Mouse (Mus musculus) heart, postnatal 0 days (tissue): ENCODE results near the gene Tmigd1.
A peak's percentile ranks its signal among the peaks of the same experiment; 100 is the strongest.

Experiments
- CTCF ChIP-seq: IDR thresholded peaks from 2 replicates; pipeline ENCODE4 v1.5.1; 2016; ENCODE audit warnings: antibody characterized with exemption, control low read depth, low read depth
- EP300 ChIP-seq: IDR thresholded peaks from 2 replicates; pipeline ENCODE4 v1.6.1; 2016; ENCODE audit warnings: antibody characterized with exemption, low read depth

DNA sequence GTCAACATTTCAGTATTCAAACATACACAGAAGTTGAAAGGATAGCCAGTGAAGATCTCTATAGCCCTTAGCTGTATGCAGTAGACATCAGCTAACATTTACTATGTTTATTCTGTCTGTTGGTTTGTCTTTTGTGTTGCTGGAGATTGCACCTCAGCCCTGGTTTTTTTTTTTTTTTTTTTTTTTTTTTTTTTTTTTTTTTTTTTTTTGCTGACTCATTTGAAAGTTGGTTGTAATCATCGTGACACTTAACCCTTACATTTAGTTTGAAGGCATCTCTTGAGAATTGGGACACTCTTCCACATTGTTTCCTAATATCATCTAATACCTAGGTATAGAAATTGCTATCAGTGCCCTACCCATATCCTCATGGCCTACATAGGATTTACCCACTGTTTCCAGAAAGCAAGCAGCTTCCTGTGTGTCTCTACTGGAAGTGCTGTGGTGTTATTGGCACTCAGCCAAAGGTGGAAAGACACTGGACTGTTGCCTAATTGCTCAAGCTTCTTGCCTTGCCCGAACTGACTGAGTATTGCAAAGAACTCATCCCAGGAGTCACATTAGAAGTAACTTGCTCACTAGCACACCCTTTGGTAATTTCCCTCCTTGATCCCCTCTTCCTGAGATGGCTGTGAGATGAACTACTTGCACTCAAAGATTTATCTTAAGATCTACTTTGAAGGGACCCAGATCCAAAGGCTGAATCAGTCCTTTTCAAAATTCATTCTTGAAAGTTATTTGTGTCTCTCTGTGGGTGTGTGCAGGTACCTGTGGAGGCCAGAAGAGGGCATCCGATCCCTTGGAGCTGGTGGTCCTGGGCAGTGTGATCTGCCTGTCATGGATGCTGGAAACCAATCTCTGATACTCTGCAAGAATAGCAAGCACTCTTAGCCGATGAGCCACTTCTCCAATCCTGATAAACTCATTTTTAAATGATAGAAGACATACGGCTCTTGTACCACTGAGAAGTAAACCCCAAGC is 1.9 kb upstream of the Tmigd1 start:
- peak; percentile 55 for TF ChIP-seq CTCF
- no peak for TF ChIP-seq EP300
